Mouse (Mus musculus): ENCODE measurements around the gene Arrb1. TPM values are rescaled to one million over a fixed set of nuclear protein-coding genes. Genes with fewer than 3 reads are reported as not detected.
A peak's percentile ranks its signal among the peaks of the same experiment; 100 is the strongest.

The Arrb1 gene
- polyA plus RNA-seq, 1 experiment, result 14.9 TPM

DNA sequence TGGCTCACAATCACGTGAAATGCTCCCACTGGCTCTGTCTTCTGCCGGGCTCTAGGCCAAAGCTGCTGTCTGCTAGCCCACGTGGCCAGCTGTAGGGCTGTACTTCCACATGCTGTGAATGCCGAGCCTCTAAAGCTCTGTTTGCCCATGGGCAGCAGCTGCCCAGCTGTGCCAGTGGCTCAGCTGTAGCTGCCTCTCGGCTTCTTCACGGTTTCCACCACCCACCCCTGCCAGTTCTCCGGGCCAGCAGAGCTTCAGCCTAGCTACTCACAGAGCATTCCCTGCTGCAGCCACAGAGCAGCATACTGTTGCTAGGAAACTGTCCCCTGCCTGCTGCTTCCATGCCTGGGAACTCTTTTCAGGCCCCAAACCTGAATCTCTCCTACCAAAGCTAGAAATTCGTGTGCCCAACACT is 25.2 kb upstream of the Arrb1 start:
- no peak overlapping the region for H3K27ac ChIP-seq (ENCODE audit: control insufficient read depth, insufficient read depth, low read depth, low read length)
- no peaks in the 10 kb centered on the region for H3K27me3 ChIP-seq (ENCODE audit: control insufficient read depth, insufficient read depth, low read length)
- H3K36me3 ChIP-seq (ENCODE audit: control insufficient read depth, insufficient read depth, low read length), result no peaks in the 10 kb centered on the region
- 0 out of 2 replicates have a peak, but pooled peaks have one; percentile 9 for TF ChIP-seq POLR2A (IDR thresholded peaks at IDR 0.05; ENCODE audit: control insufficient read depth, low read depth, low read length)
- TF ChIP-seq CTCF (IDR thresholded peaks at IDR 0.05; ENCODE audit: control insufficient read depth, insufficient read depth, insufficient replicate concordance, low read depth, low read length), result no peak
- H3K4me3 ChIP-seq (ENCODE audit: control insufficient read depth, low read depth, low read length), result no peak overlapping the region
- peaks cover 4% of the 10 kb centered on the region for H3K4me1 ChIP-seq (ENCODE audit: control insufficient read depth, insufficient read depth, low read length)

DNA sequence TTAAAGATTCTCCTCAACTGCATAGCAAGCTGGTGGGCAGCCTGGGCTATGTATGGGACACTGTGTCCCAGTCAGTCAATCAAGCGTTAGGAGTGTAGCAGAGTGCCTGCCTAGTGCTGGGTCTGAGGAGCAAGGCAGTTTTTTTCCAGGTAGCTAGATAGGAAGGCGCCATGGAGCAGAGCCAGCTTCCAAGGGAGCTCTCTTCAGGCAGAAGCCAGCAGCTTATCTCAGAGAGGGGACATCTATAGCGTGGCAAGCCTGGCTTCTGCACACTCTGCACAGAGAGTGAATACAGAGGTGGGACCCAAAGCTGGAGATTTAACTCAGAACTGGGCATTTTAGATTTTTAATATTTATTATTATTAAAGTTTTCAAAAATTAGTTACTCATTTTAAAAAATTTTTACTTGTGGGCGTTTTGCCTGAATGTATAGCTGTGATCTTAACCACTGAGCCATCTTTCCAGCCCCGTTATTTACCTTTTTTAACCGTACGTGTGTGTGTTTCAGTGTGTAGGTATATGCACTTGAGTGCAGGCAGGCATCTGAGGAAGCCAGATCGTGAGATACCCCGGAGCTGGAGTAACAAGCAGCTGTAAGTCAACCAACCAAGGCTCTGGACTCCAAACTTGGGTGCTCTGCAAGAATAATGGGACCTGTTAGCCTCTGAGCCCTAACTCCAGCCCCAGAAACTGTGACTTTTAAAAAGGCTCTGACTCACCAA is 19.0 kb upstream of the Arrb1 start:
- TF ChIP-seq POLR2A (IDR thresholded peaks at IDR 0.05; ENCODE audit: control insufficient read depth, low read depth, low read length) (no peak), CTCF (IDR thresholded peaks at IDR 0.05; ENCODE audit: control insufficient read depth, insufficient read depth, insufficient replicate concordance, low read depth, low read length) (no peak)
- Histone ChIP-seq H3K36me3 (ENCODE audit: control insufficient read depth, insufficient read depth, low read length) (no peaks in the 10 kb centered on the region), H3K4me1 (ENCODE audit: control insufficient read depth, insufficient read depth, low read length) (no peaks in the 10 kb centered on the region), H3K27ac (ENCODE audit: control insufficient read depth, insufficient read depth, low read depth, low read length) (no peak overlapping the region), H3K27me3 (ENCODE audit: control insufficient read depth, insufficient read depth, low read length) (no peaks in the 10 kb centered on the region), H3K4me3 (ENCODE audit: control insufficient read depth, low read depth, low read length) (no peak overlapping the region)

DNA sequence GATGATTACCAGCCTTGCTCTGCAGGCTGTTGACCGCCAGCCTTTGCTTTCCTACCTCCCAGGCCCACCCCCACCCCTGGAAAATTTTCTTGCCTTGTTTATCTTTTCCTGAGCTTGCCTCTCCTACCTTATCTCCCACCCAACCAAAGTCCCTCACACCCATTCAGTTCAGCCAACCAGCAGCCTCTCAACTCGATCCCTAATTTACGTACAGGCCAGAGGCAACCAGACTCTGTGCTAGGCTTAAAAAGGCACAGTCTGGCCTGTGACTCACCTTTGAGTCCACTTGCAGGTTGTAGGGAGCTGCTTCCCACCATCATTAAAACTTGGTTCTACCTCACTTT is 18.5 kb upstream of the Arrb1 start:
- H3K4me3 ChIP-seq (ENCODE audit: control insufficient read depth, low read depth, low read length), result no peak overlapping the region
- no peaks in the 10 kb centered on the region for H3K27me3 ChIP-seq (ENCODE audit: control insufficient read depth, insufficient read depth, low read length)
- H3K27ac ChIP-seq (ENCODE audit: control insufficient read depth, insufficient read depth, low read depth, low read length), result no peak overlapping the region
- no peaks in the 10 kb centered on the region for H3K4me1 ChIP-seq (ENCODE audit: control insufficient read depth, insufficient read depth, low read length)
- TF ChIP-seq CTCF (IDR thresholded peaks at IDR 0.05; ENCODE audit: control insufficient read depth, insufficient read depth, insufficient replicate concordance, low read depth, low read length) (no peak), POLR2A (IDR thresholded peaks at IDR 0.05; ENCODE audit: control insufficient read depth, low read depth, low read length) (no peak)
- no peaks in the 10 kb centered on the region for H3K36me3 ChIP-seq (ENCODE audit: control insufficient read depth, insufficient read depth, low read length)

DNA sequence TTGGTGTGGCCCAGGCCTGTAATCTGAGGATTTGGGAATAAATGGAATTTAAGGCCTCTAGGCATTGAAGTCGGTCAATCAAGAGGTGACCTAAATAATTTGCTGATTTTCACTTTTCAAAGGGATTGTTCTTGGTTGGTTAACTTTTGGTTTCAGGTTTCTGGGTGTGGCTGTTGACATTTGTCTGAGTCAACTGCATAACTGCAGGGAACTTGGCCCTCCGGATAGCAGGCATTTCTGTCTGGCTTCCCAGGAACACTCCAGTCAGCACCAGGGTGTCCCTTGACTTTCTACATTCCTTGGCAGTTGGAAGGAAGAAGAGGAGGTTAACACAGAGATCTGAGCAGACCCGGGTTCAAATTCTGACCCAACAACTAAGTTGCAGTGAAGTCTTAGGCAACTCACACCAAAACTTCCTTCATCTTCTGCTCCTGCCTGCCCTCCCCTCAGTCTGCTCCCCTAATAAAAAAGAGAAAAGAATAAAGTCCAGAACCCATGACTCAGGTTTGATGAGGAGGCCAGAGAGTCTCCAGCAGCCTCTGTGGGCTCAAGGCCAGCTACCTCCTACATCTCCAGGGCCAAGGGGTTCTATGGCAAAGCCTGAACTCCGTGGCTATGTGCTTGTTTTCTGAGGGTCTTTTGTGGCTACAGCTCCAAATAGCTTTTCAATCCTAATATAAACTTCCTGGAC is 16.2 kb upstream of the Arrb1 start:
- TF ChIP-seq CTCF (IDR thresholded peaks at IDR 0.05; ENCODE audit: control insufficient read depth, insufficient read depth, insufficient replicate concordance, low read depth, low read length), result no peak
- TF ChIP-seq POLR2A (IDR thresholded peaks at IDR 0.05; ENCODE audit: control insufficient read depth, low read depth, low read length), result no peak
- Histone ChIP-seq H3K27ac (ENCODE audit: control insufficient read depth, insufficient read depth, low read depth, low read length) (no peak overlapping the region), H3K36me3 (ENCODE audit: control insufficient read depth, insufficient read depth, low read length) (no peaks in the 10 kb centered on the region), H3K27me3 (ENCODE audit: control insufficient read depth, insufficient read depth, low read length) (no peaks in the 10 kb centered on the region), H3K4me1 (ENCODE audit: control insufficient read depth, insufficient read depth, low read length) (no peaks in the 10 kb centered on the region), H3K4me3 (ENCODE audit: control insufficient read depth, low read depth, low read length) (no peak overlapping the region)

DNA sequence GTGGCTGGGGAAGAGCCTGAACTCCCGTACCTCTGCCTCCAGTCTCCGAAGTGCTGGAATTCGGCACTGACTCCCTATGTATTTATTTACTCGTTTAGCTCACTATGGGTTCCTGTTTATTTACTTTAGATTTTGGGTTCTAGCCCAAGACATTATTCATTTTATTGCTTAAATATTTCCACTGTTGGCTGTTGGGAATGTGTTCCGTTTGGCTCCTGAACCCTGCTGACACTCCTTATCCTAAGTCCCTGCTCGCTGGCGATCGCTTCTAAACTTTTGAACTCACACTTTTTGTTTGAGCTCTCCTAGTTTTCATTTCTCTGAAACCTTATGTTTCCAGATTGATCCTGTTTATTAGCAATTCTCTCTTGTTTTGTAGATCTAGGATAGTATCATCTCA is 12.1 kb upstream of the Arrb1 start:
- Histone ChIP-seq H3K27ac (ENCODE audit: control insufficient read depth, insufficient read depth, low read depth, low read length) (peak overlapping the region; percentile 8; the same call in 1 of the 2 replicates), H3K36me3 (ENCODE audit: control insufficient read depth, insufficient read depth, low read length) (no peaks in the 10 kb centered on the region), H3K4me1 (ENCODE audit: control insufficient read depth, insufficient read depth, low read length) (no peaks in the 10 kb centered on the region), H3K4me3 (ENCODE audit: control insufficient read depth, low read depth, low read length) (no peak overlapping the region), H3K27me3 (ENCODE audit: control insufficient read depth, insufficient read depth, low read length) (no peaks in the 10 kb centered on the region)
- TF ChIP-seq POLR2A (IDR thresholded peaks at IDR 0.05; ENCODE audit: control insufficient read depth, low read depth, low read length), result no peak
- no peak for TF ChIP-seq CTCF (IDR thresholded peaks at IDR 0.05; ENCODE audit: control insufficient read depth, insufficient read depth, insufficient replicate concordance, low read depth, low read length)

DNA sequence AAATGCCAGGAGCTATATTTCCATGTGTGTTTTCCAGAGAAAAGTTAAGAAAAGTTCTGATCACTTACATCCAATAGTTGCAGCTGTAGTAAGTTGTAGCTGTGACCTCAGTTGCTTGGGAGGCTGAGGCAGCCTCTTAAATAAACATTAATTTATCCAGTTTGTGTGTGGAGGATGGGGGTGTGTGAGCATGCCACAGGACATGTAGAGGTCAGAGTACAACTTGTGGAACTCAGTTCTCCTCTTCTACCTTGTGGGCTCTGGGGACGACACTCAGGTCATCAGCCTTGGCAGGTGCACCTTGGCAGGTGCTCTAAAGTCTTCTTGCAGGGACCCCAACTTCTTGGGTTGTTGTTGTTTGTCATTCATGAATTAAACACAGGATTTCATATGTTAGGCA is 11.4 kb upstream of the Arrb1 start:
- Histone ChIP-seq H3K27me3 (ENCODE audit: control insufficient read depth, insufficient read depth, low read length) (no peaks in the 10 kb centered on the region), H3K27ac (ENCODE audit: control insufficient read depth, insufficient read depth, low read depth, low read length) (no peak overlapping the region), H3K4me3 (ENCODE audit: control insufficient read depth, low read depth, low read length) (no peak overlapping the region), H3K4me1 (ENCODE audit: control insufficient read depth, insufficient read depth, low read length) (no peaks in the 10 kb centered on the region), H3K36me3 (ENCODE audit: control insufficient read depth, insufficient read depth, low read length) (no peaks in the 10 kb centered on the region)
- TF ChIP-seq CTCF (IDR thresholded peaks at IDR 0.05; ENCODE audit: control insufficient read depth, insufficient read depth, insufficient replicate concordance, low read depth, low read length) (no peak), POLR2A (IDR thresholded peaks at IDR 0.05; ENCODE audit: control insufficient read depth, low read depth, low read length) (no peak)

DNA sequence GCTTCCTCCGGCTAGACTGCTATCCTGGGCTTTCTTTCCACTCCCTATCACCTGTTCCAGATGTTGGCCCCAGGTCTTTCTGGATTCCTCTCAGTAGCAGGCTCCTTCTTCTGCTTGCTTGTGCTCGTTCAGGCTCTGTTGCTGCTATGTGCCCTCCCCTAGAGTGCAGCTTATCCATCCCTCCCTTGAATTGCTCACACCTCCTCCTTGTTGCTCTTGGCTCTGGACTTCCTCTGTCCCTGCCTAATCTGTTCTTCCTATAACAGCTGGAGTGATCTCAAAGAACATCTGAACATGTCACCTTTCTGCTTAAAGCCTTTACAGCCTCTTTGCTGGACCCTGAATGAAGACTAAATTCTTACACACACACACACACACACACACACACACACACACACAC is 6.7 kb upstream of the Arrb1 start:
- H3K4me1 ChIP-seq (ENCODE audit: control insufficient read depth, insufficient read depth, low read length), result no peaks in the 10 kb centered on the region
- no peak overlapping the region for H3K27ac ChIP-seq (ENCODE audit: control insufficient read depth, insufficient read depth, low read depth, low read length)
- no peak for TF ChIP-seq CTCF (IDR thresholded peaks at IDR 0.05; ENCODE audit: control insufficient read depth, insufficient read depth, insufficient replicate concordance, low read depth, low read length)
- no peak for TF ChIP-seq POLR2A (IDR thresholded peaks at IDR 0.05; ENCODE audit: control insufficient read depth, low read depth, low read length)
- H3K4me3 ChIP-seq (ENCODE audit: control insufficient read depth, low read depth, low read length), result no peak overlapping the region
- no peaks in the 10 kb centered on the region for H3K27me3 ChIP-seq (ENCODE audit: control insufficient read depth, insufficient read depth, low read length)
- no peaks in the 10 kb centered on the region for H3K36me3 ChIP-seq (ENCODE audit: control insufficient read depth, insufficient read depth, low read length)

Measured in testis, adult 2 months (tissue).